Mouse (Mus musculus) naive thymus-derived CD4-positive, alpha-beta T cell, adult 2 months (primary cell): ENCODE data around the gene Fyn.

ENCODE experiments used
- DNase-seq: peaks from one replicate; pipeline ENCODE4 v3.0.0-alpha.2; 2011; ENCODE audit warnings: low read depth

Fyn gene

GRCm38 (mm10) chr10:39471040-39471713, 102.5 kb downstream of the Fyn start:
- DNase-seq = no peak

- no peak for DNase-seq
Measured at GRCm38 (mm10) chr10:39471714-39472531, 103.3 kb downstream of the Fyn start.

GRCm38 (mm10) chr10:39472923-39473322, 104.3 kb downstream of the Fyn start:
- DNase-seq = no peak

- no peak for DNase-seq
Measured at GRCm38 (mm10) chr10:39479361-39479760, 110.7 kb downstream of the Fyn start.

- peak; percentile 54 for DNase-seq
Measured at GRCm38 (mm10) chr10:39484382-39484826, 115.7 kb downstream of the Fyn start.

GRCm38 (mm10) chr10:39484892-39485291, 116.2 kb downstream of the Fyn start:
- no peak for DNase-seq

GRCm38 (mm10) chr10:39485939-39486338, 117.3 kb downstream of the Fyn start:
- no peak for DNase-seq

GRCm38 (mm10) chr10:39486501-39487450, 118.1 kb downstream of the Fyn start:
- peak; percentile 43 for DNase-seq

GRCm38 (mm10) chr10:39487740-39488415, 119.2 kb downstream of the Fyn start:
- peak; percentile 65 for DNase-seq

GRCm38 (mm10) chr10:39488542-39488941, 119.9 kb downstream of the Fyn start:
- DNase-seq = no peak

GRCm38 (mm10) chr10:39488956-39489355, 120.3 kb downstream of the Fyn start:
- peak; percentile 56 for DNase-seq

- no peak for DNase-seq
Measured at GRCm38 (mm10) chr10:39490349-39491121, 121.9 kb downstream of the Fyn start.

- peak; percentile 52 for DNase-seq
Measured at GRCm38 (mm10) chr10:39492146-39492545, 123.5 kb downstream of the Fyn start.

- DNase-seq = no peak
Measured at GRCm38 (mm10) chr10:39493007-39493406, 124.4 kb downstream of the Fyn start.

- no peak for DNase-seq
Measured at GRCm38 (mm10) chr10:39498641-39499040, 130.0 kb downstream of the Fyn start.

- DNase-seq = no peak
Measured at GRCm38 (mm10) chr10:39501571-39501970, 132.9 kb downstream of the Fyn start.

GRCm38 (mm10) chr10:39501977-39502706, 133.5 kb downstream of the Fyn start:
- peak; percentile 48 for DNase-seq

GRCm38 (mm10) chr10:39503331-39503730, 134.7 kb downstream of the Fyn start:
- no peak for DNase-seq

- DNase-seq = no peak
Measured at GRCm38 (mm10) chr10:39505007-39505406, 136.4 kb downstream of the Fyn start.

- no peak for DNase-seq
Measured at GRCm38 (mm10) chr10:39505621-39506020, 137.0 kb downstream of the Fyn start.
